Mouse (Mus musculus) mouse trophoblast stem cell (cell line): ENCODE measurements around the gene Gm3667.
"Not testable (repeated sequence)": the region's sequence is repeated elsewhere in the genome, so short reads cannot be mapped to it uniquely, and the experiment has no call there.

Experiments used
- in situ Hi-C, 2 experiments: fragments of 300-500 bp; cut with MseI, MboI; formaldehyde crosslinking; loops; 2 replicates in 1 of 2; 3 replicates in 1 of 2; pipeline ENCODE4 v1.15.1; 2025

The Gm3667 gene

GRCm38 (mm10) chr14:6889521-6890012, at the start of gene Gm3667:
TSS of gene Gm3667 (minus strand) at chr14:6889962.
- in situ Hi-C loops = not testable (repeated sequence)

DNA sequence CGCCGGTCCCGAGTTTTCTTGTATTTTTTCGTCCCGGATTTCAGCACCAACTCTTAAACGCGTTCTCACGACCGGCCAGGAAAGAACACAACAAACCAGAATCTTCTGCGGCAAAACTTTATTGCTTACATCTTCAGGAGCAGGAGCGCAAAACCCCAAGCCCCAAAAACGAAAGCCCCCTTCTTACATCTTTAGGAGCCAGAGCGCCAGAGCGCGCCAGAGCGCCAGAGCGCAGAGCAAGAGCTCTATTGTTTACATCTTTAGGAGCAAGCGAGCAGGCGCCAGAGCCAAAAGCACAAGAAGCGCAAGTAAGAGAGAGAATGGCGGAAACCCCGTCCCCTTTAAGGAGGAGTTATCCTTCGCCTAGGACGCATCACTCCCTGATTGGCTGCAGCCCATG, 10.1 kb upstream of the Gm3667 start:
- in situ Hi-C loops = not testable (repeated sequence)

DNA sequence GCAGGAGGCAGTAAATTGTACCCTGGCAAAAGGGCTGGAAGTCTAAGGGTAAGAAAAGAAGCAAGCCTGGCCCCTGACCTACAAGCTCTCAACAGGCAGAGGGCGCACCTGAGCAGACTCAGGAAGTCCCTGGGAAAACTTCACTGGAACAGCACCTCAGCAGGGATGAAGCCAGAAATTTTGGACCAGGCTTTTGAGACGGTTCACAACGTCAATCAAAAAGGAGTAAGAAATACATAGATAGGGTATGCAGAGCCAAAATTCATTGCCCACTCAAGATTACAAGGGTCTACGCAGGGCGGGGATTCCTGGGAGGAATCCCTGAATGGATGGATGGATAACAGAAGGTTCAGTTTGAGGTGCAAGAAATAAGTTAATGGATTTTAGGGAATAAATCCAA, 951 bp downstream of the Gm3667 start:
- in situ Hi-C loops = not testable (repeated sequence)

- in situ Hi-C loops = not testable (repeated sequence)
Measured at GRCm38 (mm10) chr14:6840211-6840610, 49.6 kb downstream of the Gm3667 start, which contains the start of gene Gm3642. TSS of gene Gm3642 (minus strand) at chr14:6840311.

DNA sequence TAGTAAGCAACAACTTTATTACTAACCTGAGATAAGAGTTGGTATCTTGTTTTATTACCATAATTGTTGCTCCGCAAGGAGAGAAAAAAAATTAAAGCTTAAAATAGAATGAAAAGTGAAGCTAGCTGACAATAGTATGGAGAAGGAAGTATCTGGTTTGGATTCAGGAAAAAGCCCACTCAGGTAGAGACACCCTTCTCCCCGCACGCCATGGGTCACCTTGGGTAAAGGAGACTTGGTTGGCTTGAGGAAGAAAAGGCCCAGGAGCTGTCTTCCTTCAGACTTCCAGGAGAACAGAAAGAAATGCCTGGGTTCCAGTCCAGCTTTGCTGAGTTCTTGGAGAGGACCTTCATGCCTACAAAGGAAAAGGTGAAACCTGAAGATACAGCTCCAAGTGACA, 66.5 kb downstream of the Gm3667 start:
- in situ Hi-C loops = not testable (repeated sequence)
